Mouse (Mus musculus): ENCODE measurements at regions not wholly inside any gene's neighbourhood (a gene's known extent, or its start where the extent isn't known, plus 50 kb on each side); places are given as distances from the start of the nearest gene placed in this dataset.
A peak's percentile ranks its signal among the peaks of the same experiment; 100 is the strongest.

DNA sequence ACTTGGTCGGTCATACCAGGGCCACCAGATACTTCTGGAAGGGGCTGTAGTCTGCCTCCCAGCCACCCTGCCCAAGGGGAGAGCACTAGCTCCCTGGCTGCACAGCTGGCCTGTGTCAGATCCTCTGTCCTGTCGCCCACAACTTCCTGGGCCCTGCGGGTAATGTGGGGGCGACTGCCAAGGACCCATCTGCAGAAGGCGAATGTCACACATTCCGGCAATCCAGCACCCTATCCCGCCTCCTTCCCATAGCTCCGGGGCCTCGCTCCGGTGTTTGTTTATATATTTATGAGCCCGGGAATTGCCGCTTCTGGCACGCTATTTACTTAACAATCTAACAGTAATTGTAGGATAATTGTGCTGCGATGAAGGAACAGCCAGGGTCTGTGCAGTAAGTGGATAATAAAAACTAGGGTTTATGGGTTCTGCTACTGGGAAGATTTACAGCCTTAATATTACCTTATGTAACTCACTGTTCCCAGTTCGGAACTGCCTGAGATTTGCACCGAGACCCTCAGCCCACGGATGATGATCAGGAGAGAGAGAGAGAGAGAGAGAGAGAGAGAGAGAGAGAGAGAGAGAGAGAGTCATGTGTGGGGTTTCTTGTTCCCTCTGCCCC lies 338.6 kb upstream of the Kcnab2 start:
- Histone ChIP-seq H3K27ac (0 out of 2 replicates have a peak overlapping the region, but pooled peaks have one; percentile 43), H3K27me3 (ENCODE audit: control insufficient read depth, insufficient read depth, low read length) (no peaks in the 10 kb centered on the region), H3K4me2 (replicated peaks) (no peak overlapping the region), H3K36me3 (replicated peaks; ENCODE audit: control insufficient read depth, insufficient read depth) (no peaks in the 10 kb centered on the region), H3K4me3 (replicated peaks; ENCODE audit: low read length) (no peak overlapping the region), H3K4me1 (replicated peaks; ENCODE audit: control insufficient read depth, insufficient read depth, low read length) (no peaks in the 10 kb centered on the region), H3K9me3 (ENCODE audit: control insufficient read depth, low read length) (no peaks in the 10 kb centered on the region), H3K9ac (no peak overlapping the region)
- 70% methylated on average over 17 of the region's 17 CpGs for whole genome bisulfite sequencing
- DNase-seq (ENCODE audit: low spot score) (no peak), ATAC-seq (ENCODE audit: low FRiP score) (peak; percentile 46; the same call in 1 of the 2 replicates)

GRCm38 (mm10) chr4:152806611-152807010 lies 328.9 kb upstream of the Kcnab2 start:
- Histone ChIP-seq H3K9me3 (ENCODE audit: control insufficient read depth, low read length) (no peaks in the 10 kb centered on the region), H3K9ac (no peak overlapping the region), H3K4me1 (replicated peaks; ENCODE audit: control insufficient read depth, insufficient read depth, low read length) (no peaks in the 10 kb centered on the region), H3K4me3 (replicated peaks; ENCODE audit: low read length) (no peak overlapping the region), H3K27ac (no peak overlapping the region), H3K4me2 (replicated peaks) (no peak overlapping the region), H3K27me3 (ENCODE audit: control insufficient read depth, insufficient read depth, low read length) (no peaks in the 10 kb centered on the region), H3K36me3 (replicated peaks; ENCODE audit: control insufficient read depth, insufficient read depth) (no peaks in the 10 kb centered on the region)
- ATAC-seq (ENCODE audit: low FRiP score), result no peak
- 83% methylated on average over 7 of the region's 7 CpGs for WGBS
- DNase-seq (ENCODE audit: low spot score), result no peak

DNA sequence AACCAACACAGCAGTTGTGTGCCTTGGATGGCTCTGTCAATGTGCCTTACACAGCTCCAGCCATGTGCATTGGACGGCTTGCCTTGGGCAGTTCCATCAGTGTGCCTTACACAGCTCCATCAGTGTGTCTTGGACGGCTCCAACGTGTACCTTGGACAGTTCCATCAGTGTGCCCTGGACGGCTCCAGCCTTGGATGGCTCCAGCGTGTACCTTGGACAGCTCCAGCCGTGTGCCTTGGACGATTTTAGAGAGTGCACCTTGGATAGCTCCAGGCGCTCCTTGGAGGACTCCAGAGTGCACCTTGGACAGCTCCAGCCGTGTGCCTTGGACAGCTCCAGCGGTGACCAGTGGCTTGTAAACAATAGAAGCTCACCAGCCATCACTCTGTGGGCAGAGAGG lies 321.7 kb upstream of the Kcnab2 start:
- no peak overlapping the region for H3K27ac ChIP-seq
- H3K4me1 ChIP-seq (replicated peaks; ENCODE audit: control insufficient read depth, insufficient read depth, low read length), result no peaks in the 10 kb centered on the region
- WGBS, result 21% methylated on average over 10 of the region's 10 CpGs
- ATAC-seq (ENCODE audit: low FRiP score) (no peak), DNase-seq (ENCODE audit: low spot score) (peak; percentile 61)
- no peaks in the 10 kb centered on the region for H3K27me3 ChIP-seq (ENCODE audit: control insufficient read depth, insufficient read depth, low read length)
- H3K9me3 ChIP-seq (ENCODE audit: control insufficient read depth, low read length), result no peaks in the 10 kb centered on the region
- no peak overlapping the region for H3K9ac ChIP-seq
- H3K4me3 ChIP-seq (replicated peaks; ENCODE audit: low read length), result no peak overlapping the region
- H3K36me3 ChIP-seq (replicated peaks; ENCODE audit: control insufficient read depth, insufficient read depth), result no peaks in the 10 kb centered on the region
- no peak overlapping the region for H3K4me2 ChIP-seq (replicated peaks)

DNA sequence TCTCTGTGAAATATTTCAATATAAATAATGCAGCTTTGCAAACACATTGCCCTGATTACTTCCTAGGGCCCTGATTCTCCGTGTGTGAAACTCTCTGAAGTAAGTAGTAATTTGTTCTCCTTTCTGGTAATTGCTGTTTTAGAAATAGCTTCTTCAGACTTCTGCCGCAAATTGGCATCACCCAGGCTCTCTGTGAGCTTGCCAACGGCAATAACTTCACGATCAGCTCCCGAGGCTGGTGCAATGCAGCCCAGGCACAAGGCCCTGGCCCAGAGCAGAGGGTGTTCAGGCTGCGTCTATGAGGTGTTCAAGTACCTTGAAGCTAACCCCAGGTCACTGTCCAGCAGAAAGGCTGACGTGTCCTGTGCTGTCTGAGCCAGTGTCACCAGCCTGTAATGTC lies 310.8 kb upstream of the Kcnab2 start:
- no peak overlapping the region for H3K4me3 ChIP-seq (replicated peaks; ENCODE audit: low read length)
- no peaks in the 10 kb centered on the region for H3K4me1 ChIP-seq (replicated peaks; ENCODE audit: control insufficient read depth, insufficient read depth, low read length)
- no peak overlapping the region for H3K27ac ChIP-seq
- no peak for ATAC-seq (ENCODE audit: low FRiP score)
- no peaks in the 10 kb centered on the region for H3K27me3 ChIP-seq (ENCODE audit: control insufficient read depth, insufficient read depth, low read length)
- no peak overlapping the region for H3K4me2 ChIP-seq (replicated peaks)
- 79% methylated on average over 7 of the region's 7 CpGs for WGBS
- H3K9me3 ChIP-seq (ENCODE audit: control insufficient read depth, low read length), result peaks cover 12% of the 10 kb centered on the region
- no peak overlapping the region for H3K9ac ChIP-seq
- no peak for DNase-seq (ENCODE audit: low spot score)
- H3K36me3 ChIP-seq (replicated peaks; ENCODE audit: control insufficient read depth, insufficient read depth), result no peaks in the 10 kb centered on the region

GRCm38 (mm10) chr4:152784972-152785371 lies 307.3 kb upstream of the Kcnab2 start:
- no peaks in the 10 kb centered on the region for H3K9me3 ChIP-seq (ENCODE audit: control insufficient read depth, low read length)
- no peak overlapping the region for H3K9ac ChIP-seq
- H3K27me3 ChIP-seq (ENCODE audit: control insufficient read depth, insufficient read depth, low read length), result no peaks in the 10 kb centered on the region
- H3K4me2 ChIP-seq (replicated peaks), result no peak overlapping the region
- H3K36me3 ChIP-seq (replicated peaks; ENCODE audit: control insufficient read depth, insufficient read depth), result no peaks in the 10 kb centered on the region
- 48% methylated on average over 2 of the region's 2 CpGs for WGBS
- peak; percentile 40; the same call in 1 of the 2 replicates for ATAC-seq (ENCODE audit: low FRiP score)
- H3K4me3 ChIP-seq (replicated peaks; ENCODE audit: low read length), result no peak overlapping the region
- no peak overlapping the region for H3K27ac ChIP-seq
- no peaks in the 10 kb centered on the region; the same call in 1 of the 2 replicates for H3K4me1 ChIP-seq (replicated peaks; ENCODE audit: control insufficient read depth, insufficient read depth, low read length)
- no peak for DNase-seq (ENCODE audit: low spot score)

GRCm38 (mm10) chr4:152779526-152779925 lies 301.9 kb upstream of the Kcnab2 start:
- Histone ChIP-seq H3K36me3 (replicated peaks; ENCODE audit: control insufficient read depth, insufficient read depth) (no peaks in the 10 kb centered on the region), H3K27me3 (ENCODE audit: control insufficient read depth, insufficient read depth, low read length) (no peaks in the 10 kb centered on the region), H3K4me3 (replicated peaks; ENCODE audit: low read length) (no peak overlapping the region), H3K27ac (no peak overlapping the region), H3K9me3 (ENCODE audit: control insufficient read depth, low read length) (no peaks in the 10 kb centered on the region), H3K9ac (no peak overlapping the region), H3K4me1 (replicated peaks; ENCODE audit: control insufficient read depth, insufficient read depth, low read length) (no peaks in the 10 kb centered on the region; the same call in 1 of the 2 replicates), H3K4me2 (replicated peaks) (no peak overlapping the region)
- no peak for ATAC-seq (ENCODE audit: low FRiP score)
- DNase-seq (ENCODE audit: low spot score), result no peak
- 71% methylated on average over 17 of the region's 17 CpGs for WGBS

DNA sequence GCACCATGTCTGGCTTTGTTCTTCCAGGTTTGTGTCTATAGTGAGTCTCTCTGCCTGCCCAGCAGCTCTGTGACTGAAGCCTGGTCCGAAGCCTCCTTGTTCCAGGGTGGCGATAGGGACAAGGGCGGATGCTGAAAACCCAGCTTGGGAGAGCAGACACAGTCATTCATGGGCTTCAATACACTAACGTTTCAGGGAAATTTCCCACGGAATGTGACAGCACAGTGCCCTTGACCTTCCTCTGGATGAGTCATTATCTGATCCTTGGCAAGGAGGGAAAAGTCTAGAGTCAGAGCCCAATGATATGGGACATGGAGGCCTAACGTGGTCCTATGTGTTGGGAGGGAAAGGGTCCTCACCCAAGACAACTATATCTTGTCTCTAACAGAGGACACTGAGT lies 298.1 kb upstream of the Kcnab2 start:
- Histone ChIP-seq H3K9me3 (ENCODE audit: control insufficient read depth, low read length) (no peaks in the 10 kb centered on the region), H3K4me2 (replicated peaks) (no peak overlapping the region), H3K27ac (no peak overlapping the region), H3K9ac (no peak overlapping the region), H3K27me3 (ENCODE audit: control insufficient read depth, insufficient read depth, low read length) (no peaks in the 10 kb centered on the region), H3K4me3 (replicated peaks; ENCODE audit: low read length) (no peak overlapping the region), H3K36me3 (replicated peaks; ENCODE audit: control insufficient read depth, insufficient read depth) (no peaks in the 10 kb centered on the region), H3K4me1 (replicated peaks; ENCODE audit: control insufficient read depth, insufficient read depth, low read length) (no peaks in the 10 kb centered on the region; the same call in 1 of the 2 replicates)
- DNase-seq (ENCODE audit: low spot score) (no peak), ATAC-seq (ENCODE audit: low FRiP score) (no peak)
- WGBS, result 80% methylated on average over 6 of the region's 6 CpGs

GRCm38 (mm10) chr4:152771386-152771785 lies 293.7 kb upstream of the Kcnab2 start:
- Histone ChIP-seq H3K36me3 (replicated peaks; ENCODE audit: control insufficient read depth, insufficient read depth) (no peaks in the 10 kb centered on the region), H3K27me3 (ENCODE audit: control insufficient read depth, insufficient read depth, low read length) (no peaks in the 10 kb centered on the region), H3K4me2 (replicated peaks) (no peak overlapping the region), H3K9me3 (ENCODE audit: control insufficient read depth, low read length) (peaks cover 5% of the 10 kb centered on the region; the same call in 1 of the 2 replicates), H3K9ac (no peak overlapping the region), H3K4me3 (replicated peaks; ENCODE audit: low read length) (no peak overlapping the region), H3K27ac (no peak overlapping the region), H3K4me1 (replicated peaks; ENCODE audit: control insufficient read depth, insufficient read depth, low read length) (no peaks in the 10 kb centered on the region)
- no peak for ATAC-seq (ENCODE audit: low FRiP score)
- DNase-seq (ENCODE audit: low spot score), result no peak
- 81% methylated on average over 7 of the region's 7 CpGs for WGBS

- H3K27ac ChIP-seq, result no peak overlapping the region
- ATAC-seq (ENCODE audit: low FRiP score) (no peak), DNase-seq (ENCODE audit: low spot score) (no peak)
- peaks cover 10% of the 10 kb centered on the region; the same call in 1 of the 2 replicates for H3K9me3 ChIP-seq (ENCODE audit: control insufficient read depth, low read length)
- H3K36me3 ChIP-seq (replicated peaks; ENCODE audit: control insufficient read depth, insufficient read depth), result no peaks in the 10 kb centered on the region
- H3K4me1 ChIP-seq (replicated peaks; ENCODE audit: control insufficient read depth, insufficient read depth, low read length), result no peaks in the 10 kb centered on the region
- H3K4me2 ChIP-seq (replicated peaks), result no peak overlapping the region
- no peaks in the 10 kb centered on the region for H3K27me3 ChIP-seq (ENCODE audit: control insufficient read depth, insufficient read depth, low read length)
- H3K9ac ChIP-seq, result no peak overlapping the region
- 90% methylated on average over 5 of the region's 5 CpGs for WGBS
- no peak overlapping the region for H3K4me3 ChIP-seq (replicated peaks; ENCODE audit: low read length)
These were observed 289.7 kb upstream of the Kcnab2 start for GRCm38 (mm10) chr4:152767372-152767771.

- ATAC-seq (ENCODE audit: low FRiP score) (no peak), DNase-seq (ENCODE audit: low spot score) (no peak)
- WGBS, result 41% methylated on average over 6 of the region's 6 CpGs
- no peaks in the 10 kb centered on the region for H3K36me3 ChIP-seq (replicated peaks; ENCODE audit: control insufficient read depth, insufficient read depth)
- no peak overlapping the region for H3K4me3 ChIP-seq (replicated peaks; ENCODE audit: low read length)
- no peak overlapping the region for H3K9ac ChIP-seq
- H3K4me2 ChIP-seq (replicated peaks), result no peak overlapping the region
- H3K4me1 ChIP-seq (replicated peaks; ENCODE audit: control insufficient read depth, insufficient read depth, low read length), result no peaks in the 10 kb centered on the region
- peaks cover 10% of the 10 kb centered on the region; the same call in 1 of the 2 replicates for H3K9me3 ChIP-seq (ENCODE audit: control insufficient read depth, low read length)
- H3K27ac ChIP-seq, result no peak overlapping the region
- H3K27me3 ChIP-seq (ENCODE audit: control insufficient read depth, insufficient read depth, low read length), result no peaks in the 10 kb centered on the region
These were observed 285.4 kb upstream of the Kcnab2 start for GRCm38 (mm10) chr4:152763116-152763515.

Measured in hindbrain, embryonic 14.5 days (tissue).